Mouse (Mus musculus) spleen, adult 10 weeks (tissue): Measurements from ENCODE around the gene Tubgcp6. TPM values are rescaled to one million over a fixed set of nuclear protein-coding genes. Genes with fewer than 3 reads are reported as not detected.

Experiments used
- polyA plus RNA-seq: library from polyadenylated mRNA; stranded (reverse); fragments of 350-450 nt; fragmentation: Illumina TruSeq; extraction: RNeasy Lipid Tissue Mini Kit (QIAGEN cat#74804); gene quantifications from one replicate; pipeline ENCODE4 v1.2.3, GENCODE M21; 2015; ENCODE audit warnings: low replicate concordance; ENCODE audit not compliant: insufficient read depth

Gene Tubgcp6
- 18.4 TPM for polyA plus RNA-seq

GRCm38 (mm10) chr15:89122649-89123366 is at the start of gene Tubgcp6:
TSS of gene Tubgcp6 (minus strand) at chr15:89123112.

GRCm38 (mm10) chr15:89149271-89150040 is 26.5 kb upstream of the Tubgcp6 start, which contains the start of gene Mapk11:
TSS of gene Mapk11 (minus strand) at chr15:89149628.

GRCm38 (mm10) chr15:89140659-89141252 is 17.8 kb upstream of the Tubgcp6 start, which contains the start of gene Mapk12:
TSS of gene Mapk12 (minus strand) at chr15:89140703.

GRCm38 (mm10) chr15:89128382-89129350 is 5.8 kb upstream of the Tubgcp6 start, which contains the start of gene Hdac10:
TSS of gene Hdac10 (minus strand) at chr15:89128700.

GRCm38 (mm10) chr15:89088607-89089247 is 34.2 kb downstream of the Tubgcp6 start, which contains the start of gene Selenoo:
TSS of gene Selenoo (plus strand) at chr15:89089084.

GRCm38 (mm10) chr15:89074613-89075477 is 48.1 kb downstream of the Tubgcp6 start, which contains the start of gene Trabd:
TSS of gene Trabd (plus strand) at chr15:89075124.

GRCm38 (mm10) chr15:89059161-89059931 is 63.6 kb downstream of the Tubgcp6 start, which contains the start of gene Panx2:
TSS of gene Panx2 (plus strand) at chr15:89059734.

Other genes starting within 250 kb of the Tubgcp6 start
- not detected for gene Ttll8, start 168.7 kb downstream of the Tubgcp6 start, polyA plus RNA-seq
- gene Mlc1, start 144.1 kb downstream of the Tubgcp6 start, polyA plus RNA-seq = 2.5 TPM
- gene Mov10l1, start 140.2 kb downstream of the Tubgcp6 start, polyA plus RNA-seq = not detected
- not detected for gene Panx2, start 63.4 kb downstream of the Tubgcp6 start, polyA plus RNA-seq
- gene Trabd, start 48.0 kb downstream of the Tubgcp6 start, polyA plus RNA-seq = 19.4 TPM
- gene Selenoo, start 34.0 kb downstream of the Tubgcp6 start, polyA plus RNA-seq = 22.7 TPM
- 28.4 TPM for gene Hdac10, start 5.6 kb upstream of the Tubgcp6 start, polyA plus RNA-seq
- gene Mapk12, start 17.6 kb upstream of the Tubgcp6 start, polyA plus RNA-seq = 12.4 TPM
- 35.3 TPM for gene Mapk11, start 26.5 kb upstream of the Tubgcp6 start, polyA plus RNA-seq
- 25.2 TPM for gene Plxnb2, start 57.7 kb upstream of the Tubgcp6 start, polyA plus RNA-seq
- gene Dennd6b, start 73.4 kb upstream of the Tubgcp6 start, polyA plus RNA-seq = 10.5 TPM
- gene Ppp6r2, start 88.4 kb upstream of the Tubgcp6 start, polyA plus RNA-seq = 33.9 TPM
- gene Sbf1, start 192.2 kb upstream of the Tubgcp6 start, polyA plus RNA-seq = 77.3 TPM
- gene Adm2, start 199.6 kb upstream of the Tubgcp6 start, polyA plus RNA-seq = 0.61 TPM
- gene Miox, start 211.3 kb upstream of the Tubgcp6 start, polyA plus RNA-seq = not detected
- gene Lmf2, start 232.5 kb upstream of the Tubgcp6 start, polyA plus RNA-seq = 12.4 TPM
- 70.9 TPM for gene Ncaph2, start 232.6 kb upstream of the Tubgcp6 start, polyA plus RNA-seq